Mouse (Mus musculus) embryonic facial prominence, embryonic 10.5 days (tissue): ENCODE data around the gene Hfm1. TPM values are rescaled to one million over a fixed set of nuclear protein-coding genes. Genes with fewer than 3 reads are reported as not detected.

Experiments used
- DNase-seq: peaks from one replicate; pipeline ENCODE4 v3.0.0-alpha.2; 2017; ENCODE audit warnings: low spot score
- H3K27ac ChIP-seq: fragments of 300-500 bp; sonication (generic); replicated peaks from 2 replicates; pipeline ENCODE4 v1.5.1; 2016; ENCODE audit warnings: mild to moderate bottlenecking
- H3K27me3 ChIP-seq: fragments of 300-500 bp; sonication (generic); replicated peaks from 2 replicates; pipeline ENCODE4 v1.6.1; 2016; ENCODE audit warnings: low read depth, mild to moderate bottlenecking; ENCODE audit not compliant: poor library complexity, severe bottlenecking
- H3K36me3 ChIP-seq: fragments of 300-500 bp; sonication (generic); replicated peaks from 2 replicates; pipeline ENCODE4 v1.6.1; 2016; ENCODE audit warnings: mild to moderate bottlenecking, moderate library complexity
- H3K4me1 ChIP-seq: fragments of 300-500 bp; sonication (generic); 2 replicates; pipeline ENCODE4 v1.6.1; 2016
- H3K4me3 ChIP-seq: fragments of 300-500 bp; sonication (generic); 2 replicates; pipeline ENCODE4 v1.5.1; 2016; ENCODE audit warnings: mild to moderate bottlenecking, moderate library complexity
- H3K9me3 ChIP-seq: fragments of 300-500 bp; sonication (generic); 2 replicates; pipeline ENCODE4 v1.6.1; 2016; ENCODE audit warnings: mild to moderate bottlenecking
- WGBS: fragments of 180-500 bp; shearing (Covaris S2); methylation state at CpG from one replicate; pipeline ENCODE4 v1.1.7; 2016; 5-methylcytosine and 5-hydroxymethylcytosine counted together
- microRNA-seq: library from miRNA; unstranded; fragments of <30 nt; microRNA quantifications from one replicate; pipeline ENCODE4, GENCODE M21; 2017
- polyA plus RNA-seq: library from polyadenylated mRNA; unstranded; fragments of >200 nt; fragmentation: Nextera tagmentation; extraction: Ambion mirVana; gene quantifications from 2 replicates; pipeline ENCODE4 v1.2.1, GENCODE M21; 2016

Hfm1 gene
- polyA plus RNA-seq, 1 experiment from 2014 or later, result 3.0 TPM

- no peaks in the 10 kb centered on the region for H3K36me3 ChIP-seq
- H3K27me3 ChIP-seq, result peaks cover 17% of the 10 kb centered on the region
- no peak overlapping the region for H3K27ac ChIP-seq
- DNase-seq, result peak; percentile 51
- H3K9me3 ChIP-seq, result no peaks in the 10 kb centered on the region
- no peak overlapping the region for H3K4me3 ChIP-seq
- H3K4me1 ChIP-seq, result peaks cover 11% of the 10 kb centered on the region; the same call in 1 of the 2 replicates
- WGBS, result 16% methylated on average over 6 of the region's 6 CpGs
These were observed 134.9 kb downstream of the Hfm1 start for GRCm38 (mm10) chr5:106791241-106791572.

- peaks cover 17% of the 10 kb centered on the region for H3K27me3 ChIP-seq
- 34% methylated on average over 5 of the region's 5 CpGs for WGBS
- H3K4me3 ChIP-seq, result no peak overlapping the region
- no peaks in the 10 kb centered on the region for H3K36me3 ChIP-seq
- DNase-seq, result no peak
- no peak overlapping the region for H3K27ac ChIP-seq
- H3K4me1 ChIP-seq, result peaks cover 11% of the 10 kb centered on the region; the same call in 1 of the 2 replicates
- no peaks in the 10 kb centered on the region for H3K9me3 ChIP-seq
These were observed 135.5 kb downstream of the Hfm1 start for GRCm38 (mm10) chr5:106790496-106791240.

Small RNAs within 50 kb of the gene (microRNA-seq; reads per million reads assigned to microRNA genes)
- gene Gm27527, result not detected

Other genes with a start within 250 kb of the Hfm1 start
- gene Zfp644, start 229.0 kb downstream of the Hfm1 start, polyA plus RNA-seq, result 69.2 and 71.0 TPM in 2 replicates
- 63.7 and 65.3 TPM in 2 replicates for gene Cdc7, start 38.0 kb upstream of the Hfm1 start, polyA plus RNA-seq